Mouse (Mus musculus): ENCODE data around the gene Caskin1. TPM values are rescaled to one million over a fixed set of nuclear protein-coding genes. Genes with fewer than 3 reads are reported as not detected.

Caskin1 gene
- 32.8 and 34.3 TPM in 2 replicates for polyA plus RNA-seq (2015; fragmentation: Nextera tagmentation; extraction: Ambion mirVana)

DNA sequence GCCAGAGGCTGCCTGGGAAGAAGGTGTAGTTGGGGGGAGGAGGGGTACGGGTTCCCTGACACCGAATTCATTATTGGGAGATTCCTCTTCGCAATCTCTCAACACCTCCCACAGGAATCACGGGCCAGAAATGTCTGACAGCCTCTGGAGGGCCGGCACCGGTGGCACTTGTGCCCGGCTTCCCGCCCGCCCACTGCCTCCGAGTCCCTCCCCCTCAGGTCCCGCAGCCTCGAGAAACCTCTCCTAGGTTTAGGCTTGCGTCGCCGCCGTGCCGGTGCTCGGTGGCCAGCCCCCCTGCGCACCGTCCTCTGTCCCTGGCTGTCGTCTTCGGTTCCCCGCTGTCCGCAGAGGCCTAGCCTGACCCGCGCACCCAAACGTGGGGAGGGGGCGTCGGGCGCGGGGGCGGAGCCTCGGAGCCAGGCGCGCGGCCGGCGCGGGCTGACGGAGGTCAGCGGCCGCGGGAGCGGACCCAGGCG, at the start of gene Caskin1:
Gene Caskin1 (plus strand): TSS at position 416 of the 476 bp plus-strand sequence.
- 0 out of 2 replicates have a peak, but pooled peaks cover 4% of the 10 kb centered on the region for H3K27me3 ChIP-seq
- H3K36me3 ChIP-seq, result no peaks in the 10 kb centered on the region
- H3K4me2 ChIP-seq, result peak within 1 kb of the TSS; percentile 91
- H3K4me3 ChIP-seq, result peak within 1 kb of the TSS; percentile 87
- H3K4me1 ChIP-seq (replicated peaks), result peaks cover 49% of the 10 kb centered on the region
- peak; percentile 67 for ATAC-seq (ENCODE audit: low FRiP score)
- WGBS, result under 1% methylated on average over 45 of the region's 45 CpGs
- H3K27ac ChIP-seq, result peak within 1 kb of the TSS; percentile 99
- no peaks in the 10 kb centered on the region for H3K9me3 ChIP-seq
- peak within 1 kb of the TSS; percentile 97 for H3K9ac ChIP-seq

DNA sequence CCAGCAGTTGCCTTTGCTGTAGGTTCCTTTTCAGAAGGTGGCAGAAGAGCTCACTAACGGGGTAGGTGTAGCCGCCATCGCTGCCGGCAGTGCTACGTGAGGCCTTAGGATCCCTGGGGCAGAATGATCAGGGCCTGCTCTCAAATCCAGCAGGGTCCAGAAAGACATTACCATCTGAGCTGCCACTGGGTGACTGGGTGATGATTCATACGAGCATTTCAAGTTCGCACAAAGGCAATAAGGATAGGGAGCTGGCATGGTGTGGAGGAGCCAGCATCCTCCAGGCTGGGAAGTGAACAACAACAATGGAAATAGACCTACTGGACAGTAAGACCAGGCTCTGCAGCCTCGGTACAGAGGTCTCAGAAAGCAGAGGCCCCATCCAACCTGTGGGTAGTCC, 48.0 kb upstream of the Caskin1 start:
- no peaks in the 10 kb centered on the region for H3K4me1 ChIP-seq (replicated peaks)
- H3K9me3 ChIP-seq, result no peaks in the 10 kb centered on the region
- WGBS, result 93% methylated on average over 8 of the region's 8 CpGs
- H3K27me3 ChIP-seq, result no peaks in the 10 kb centered on the region
- no peak overlapping the region for H3K9ac ChIP-seq
- H3K4me2 ChIP-seq, result no peak overlapping the region
- no peak overlapping the region for H3K4me3 ChIP-seq
- no peak for ATAC-seq (ENCODE audit: low FRiP score)
- H3K27ac ChIP-seq, result no peak overlapping the region
- H3K36me3 ChIP-seq, result peaks cover 84% of the 10 kb centered on the region

GRCm38 (mm10) chr17:24441148-24441547, 47.3 kb upstream of the Caskin1 start:
- ATAC-seq (ENCODE audit: low FRiP score), result no peak
- no peak overlapping the region for H3K27ac ChIP-seq
- H3K9me3 ChIP-seq, result no peaks in the 10 kb centered on the region
- H3K36me3 ChIP-seq, result peaks cover 89% of the 10 kb centered on the region
- H3K4me3 ChIP-seq, result no peak overlapping the region
- H3K4me1 ChIP-seq (replicated peaks), result no peaks in the 10 kb centered on the region
- no peaks in the 10 kb centered on the region for H3K27me3 ChIP-seq
- WGBS, result 60% methylated on average over 2 of the region's 2 CpGs
- H3K9ac ChIP-seq, result no peak overlapping the region
- H3K4me2 ChIP-seq, result no peak overlapping the region

DNA sequence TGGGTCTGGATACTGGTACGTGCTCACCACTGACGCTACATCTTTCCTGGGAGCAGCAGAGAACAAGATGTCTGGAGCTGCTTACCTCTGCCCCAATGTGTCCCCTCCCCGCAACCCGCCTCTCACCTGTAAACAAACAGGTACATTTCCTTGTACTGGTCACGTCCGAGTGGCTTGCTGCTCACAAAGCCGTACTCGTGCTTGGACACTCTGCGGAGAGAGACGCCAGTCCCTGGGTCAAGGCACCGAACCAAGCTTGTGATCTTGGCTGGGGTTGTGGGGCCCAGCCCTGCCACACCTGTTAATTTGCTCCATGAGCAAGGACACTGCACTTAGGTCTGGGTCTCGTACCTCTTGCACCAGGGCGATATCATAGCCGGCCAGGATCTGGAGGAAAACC, 46.3 kb upstream of the Caskin1 start:
- Histone ChIP-seq H3K9ac (no peak overlapping the region), H3K36me3 (peaks cover 95% of the 10 kb centered on the region), H3K4me3 (no peak overlapping the region), H3K27me3 (no peaks in the 10 kb centered on the region), H3K4me2 (no peak overlapping the region), H3K9me3 (no peaks in the 10 kb centered on the region), H3K27ac (no peak overlapping the region), H3K4me1 (replicated peaks) (no peaks in the 10 kb centered on the region)
- ATAC-seq (ENCODE audit: low FRiP score), result no peak
- WGBS, result 92% methylated on average over 14 of the region's 14 CpGs

DNA sequence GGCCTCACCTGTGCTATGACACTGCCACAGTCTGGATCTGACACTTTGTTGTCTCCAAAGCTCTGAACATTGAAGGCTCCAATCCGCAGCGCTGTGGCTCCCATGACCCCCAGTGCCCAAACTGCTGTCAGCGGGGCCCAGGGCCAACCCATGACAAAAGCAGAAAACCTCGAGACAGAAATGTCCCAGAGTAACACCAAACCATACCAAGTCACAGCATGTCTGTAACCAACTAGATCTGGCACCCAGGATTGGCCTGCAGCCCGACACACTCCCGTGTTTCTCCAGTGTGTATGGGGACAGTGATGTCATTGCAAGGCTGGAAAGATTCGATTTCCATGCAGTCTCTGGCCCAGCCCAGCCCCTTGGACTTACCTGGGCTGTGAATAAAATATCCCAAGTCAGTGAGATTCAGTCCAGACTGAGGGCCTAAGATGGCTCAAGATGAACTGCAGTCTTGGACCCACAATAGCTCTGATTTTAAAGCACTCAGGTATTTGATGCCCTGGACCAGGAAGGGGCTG, 45.7 kb upstream of the Caskin1 start, which contains the start of gene Dnase1l2:
Gene Dnase1l2 (minus strand): TSS at position 474 of the 524 bp plus-strand sequence.
- H3K27me3 ChIP-seq, result no peaks in the 10 kb centered on the region
- 82% methylated on average over 7 of the region's 7 CpGs for WGBS

GRCm38 (mm10) chr17:24443409-24443808, 45.0 kb upstream of the Caskin1 start:
- H3K9ac ChIP-seq, result no peak overlapping the region
- ATAC-seq (ENCODE audit: low FRiP score), result no peak
- H3K36me3 ChIP-seq, result peaks cover 98% of the 10 kb centered on the region
- H3K27me3 ChIP-seq, result no peaks in the 10 kb centered on the region
- no peaks in the 10 kb centered on the region for H3K4me1 ChIP-seq (replicated peaks)
- no peaks in the 10 kb centered on the region for H3K9me3 ChIP-seq
- no peak overlapping the region for H3K27ac ChIP-seq
- H3K4me3 ChIP-seq, result no peak overlapping the region
- 89% methylated on average over 4 of the region's 4 CpGs for WGBS
- no peak overlapping the region for H3K4me2 ChIP-seq

More for the DNA sequence above, 45.7 kb upstream of the Caskin1 start, which contains the start of gene Dnase1l2:
- peaks cover 96% of the 10 kb centered on the region for H3K36me3 ChIP-seq
- no peak for ATAC-seq (ENCODE audit: low FRiP score)
- no peak within 1 kb of the TSS for H3K27ac ChIP-seq
- no peaks in the 10 kb centered on the region for H3K4me1 ChIP-seq (replicated peaks)
- H3K9ac ChIP-seq, result no peak within 1 kb of the TSS
- H3K4me2 ChIP-seq, result no peak within 1 kb of the TSS
- no peaks in the 10 kb centered on the region for H3K9me3 ChIP-seq
- no peak within 1 kb of the TSS for H3K4me3 ChIP-seq

DNA sequence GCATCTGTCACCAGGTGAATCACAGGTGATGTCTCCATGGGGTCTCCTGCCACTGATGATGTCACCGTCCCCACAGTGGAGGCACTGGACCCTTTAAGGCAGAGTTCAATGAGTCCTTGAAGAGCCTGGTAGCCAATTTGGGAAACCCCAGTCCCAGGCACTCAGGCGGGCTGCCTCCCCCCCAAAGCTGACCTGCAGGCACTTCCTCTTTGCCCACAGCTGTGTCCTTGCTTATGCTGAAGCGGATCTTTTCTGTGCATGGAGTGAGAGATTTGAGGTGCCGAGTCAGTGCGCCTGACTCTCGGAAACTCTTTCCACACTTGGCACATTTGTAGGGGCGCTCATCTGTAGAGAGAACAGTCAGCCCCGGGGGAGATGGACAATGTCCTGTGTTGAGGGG, 41.8 kb upstream of the Caskin1 start:
- H3K4me2 ChIP-seq, result no peak overlapping the region
- 97% methylated on average over 8 of the region's 8 CpGs for WGBS

DNA sequence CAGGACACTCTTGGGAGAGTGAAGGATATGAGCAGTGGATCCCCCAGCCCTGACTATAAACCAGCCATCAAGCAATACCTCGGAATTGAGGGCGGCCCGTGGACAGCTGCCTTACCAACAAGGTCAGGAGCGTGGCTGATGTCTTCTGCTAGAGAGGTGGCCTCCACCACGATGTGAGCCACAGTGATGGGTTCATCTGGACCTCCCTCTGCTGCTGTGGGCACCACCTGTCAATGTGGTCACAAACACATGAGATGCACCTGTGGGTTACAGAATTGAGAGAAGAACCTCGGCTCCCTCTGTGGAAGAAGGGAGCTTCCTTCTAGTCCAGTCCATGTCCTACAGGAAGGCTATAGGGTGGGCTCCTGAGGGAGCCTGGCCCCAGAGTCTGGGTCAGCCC, 38.9 kb upstream of the Caskin1 start:
- Histone ChIP-seq H3K9ac (no peak overlapping the region), H3K4me2 (no peak overlapping the region), H3K27me3 (no peaks in the 10 kb centered on the region), H3K27ac (no peak overlapping the region), H3K9me3 (no peaks in the 10 kb centered on the region), H3K4me3 (no peak overlapping the region), H3K4me1 (replicated peaks) (peaks cover 29% of the 10 kb centered on the region), H3K36me3 (peaks cover 72% of the 10 kb centered on the region)
- 95% methylated on average over 6 of the region's 6 CpGs for WGBS
- ATAC-seq (ENCODE audit: low FRiP score), result no peak

More for the DNA sequence above, 41.8 kb upstream of the Caskin1 start:
- no peak overlapping the region for H3K9ac ChIP-seq
- no peaks in the 10 kb centered on the region for H3K27me3 ChIP-seq
- ATAC-seq (ENCODE audit: low FRiP score), result no peak
- no peak overlapping the region for H3K4me3 ChIP-seq
- H3K36me3 ChIP-seq, result peaks cover 98% of the 10 kb centered on the region
- no peaks in the 10 kb centered on the region for H3K9me3 ChIP-seq
- H3K27ac ChIP-seq, result no peak overlapping the region
- no peaks in the 10 kb centered on the region; the same call in 1 of the 2 replicates for H3K4me1 ChIP-seq (replicated peaks)

GRCm38 (mm10) chr17:24451220-24451619, 37.2 kb upstream of the Caskin1 start:
- H3K4me1 ChIP-seq (replicated peaks), result peaks cover 33% of the 10 kb centered on the region
- H3K27me3 ChIP-seq, result no peaks in the 10 kb centered on the region
- no peaks in the 10 kb centered on the region for H3K9me3 ChIP-seq
- H3K4me2 ChIP-seq, result no peak overlapping the region
- H3K27ac ChIP-seq, result no peak overlapping the region
- 97% methylated on average over 6 of the region's 6 CpGs for WGBS
- no peak overlapping the region for H3K9ac ChIP-seq
- H3K36me3 ChIP-seq, result peaks cover 55% of the 10 kb centered on the region
- no peak for ATAC-seq (ENCODE audit: low FRiP score)
- H3K4me3 ChIP-seq, result no peak overlapping the region

GRCm38 (mm10) chr17:24453372-24453771, 35.0 kb upstream of the Caskin1 start:
- Histone ChIP-seq H3K27ac (no peak overlapping the region), H3K9me3 (no peaks in the 10 kb centered on the region), H3K4me1 (replicated peaks) (peaks cover 33% of the 10 kb centered on the region), H3K36me3 (peaks cover 33% of the 10 kb centered on the region), H3K4me2 (peak overlapping the region; percentile 79), H3K4me3 (no peak overlapping the region), H3K9ac (no peak overlapping the region), H3K27me3 (no peaks in the 10 kb centered on the region)
- no peak for ATAC-seq (ENCODE audit: low FRiP score)
- 91% methylated on average over 2 of the region's 2 CpGs for WGBS

DNA sequence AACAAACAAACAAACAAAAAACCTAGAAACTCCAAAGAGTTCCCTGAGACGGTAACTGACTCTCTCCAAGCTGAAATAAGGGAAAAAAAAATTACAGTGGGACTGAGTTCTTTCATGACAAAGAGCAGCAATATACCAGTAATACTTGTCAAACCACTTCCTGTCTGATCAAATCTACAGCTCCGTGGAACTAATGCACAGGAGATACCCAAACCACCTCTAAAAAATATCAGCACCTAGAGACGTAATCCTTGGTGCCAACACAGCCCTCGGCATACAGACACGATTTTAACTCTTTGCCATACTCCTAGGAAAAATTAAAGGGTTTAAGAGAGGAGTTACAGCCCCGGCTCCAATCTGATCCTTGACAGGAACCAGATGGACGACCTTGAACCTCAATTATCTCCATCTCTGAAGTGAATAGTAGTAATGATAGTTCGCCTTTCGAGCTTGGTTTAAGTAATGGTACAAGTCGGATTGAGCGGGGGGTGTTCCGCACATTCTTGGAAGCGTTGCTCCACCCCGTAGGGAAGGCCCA, 34.1 kb upstream of the Caskin1 start:
- peak overlapping the region; percentile 85 for H3K9ac ChIP-seq
- ATAC-seq (ENCODE audit: low FRiP score), result no peak

DNA sequence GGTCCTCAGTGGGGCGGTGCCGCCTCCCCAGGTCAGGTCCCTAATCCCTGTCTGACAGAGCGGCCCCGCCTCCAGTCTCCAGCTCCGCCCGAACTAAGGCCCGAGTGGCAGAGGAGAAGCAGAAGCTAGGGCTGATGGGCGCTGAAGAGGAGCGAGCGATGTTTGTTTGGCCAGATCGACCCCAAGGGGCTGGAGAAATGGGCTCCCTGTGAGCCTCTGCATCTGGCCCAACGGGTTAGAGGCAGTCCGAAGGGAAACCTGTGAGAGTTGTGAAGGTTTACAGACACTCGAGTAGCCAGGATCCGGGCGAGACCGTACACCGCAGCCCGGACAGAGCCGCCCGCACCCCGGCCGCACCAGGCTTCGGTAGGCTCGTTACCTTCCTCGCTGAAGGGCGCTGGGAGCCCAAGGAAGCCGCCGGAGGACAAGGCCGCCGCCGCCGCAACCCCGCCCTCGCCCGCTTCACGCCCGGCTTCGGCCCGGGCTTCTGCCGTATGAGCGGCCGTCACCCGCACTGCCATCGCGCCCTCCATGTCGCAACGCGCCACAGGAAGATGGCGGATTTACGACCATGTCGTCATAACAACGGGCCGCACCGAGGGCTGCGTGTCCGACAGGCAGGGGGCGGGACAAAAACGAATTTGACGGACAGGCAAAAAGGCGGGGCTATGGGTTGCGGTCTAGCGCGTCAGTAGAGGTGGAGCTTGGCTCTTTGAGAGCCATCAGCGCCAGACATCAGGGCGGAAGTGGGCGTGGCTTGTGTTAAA, 33.5 kb upstream of the Caskin1 start:
- peaks cover 33% of the 10 kb centered on the region for H3K4me1 ChIP-seq (replicated peaks)
- H3K4me3 ChIP-seq, result peak overlapping the region; percentile 75
- peak; percentile 96 for ATAC-seq (ENCODE audit: low FRiP score)
- no peaks in the 10 kb centered on the region for H3K27me3 ChIP-seq
- no peaks in the 10 kb centered on the region for H3K9me3 ChIP-seq
- peak overlapping the region; percentile 85 for H3K9ac ChIP-seq
- H3K27ac ChIP-seq, result peak overlapping the region; percentile 94
- H3K4me2 ChIP-seq, result peak overlapping the region; percentile 79
- peaks cover 18% of the 10 kb centered on the region for H3K36me3 ChIP-seq
- WGBS, result under 1% methylated on average over 66 of the region's 67 CpGs

More for the DNA sequence above, 34.1 kb upstream of the Caskin1 start:
- peak overlapping the region; percentile 79 for H3K4me2 ChIP-seq
- H3K27me3 ChIP-seq, result no peaks in the 10 kb centered on the region
- H3K9me3 ChIP-seq, result no peaks in the 10 kb centered on the region
- WGBS, result 9% methylated on average over 14 of the region's 14 CpGs
- H3K4me3 ChIP-seq, result peak overlapping the region; percentile 75
- peaks cover 24% of the 10 kb centered on the region for H3K36me3 ChIP-seq
- H3K27ac ChIP-seq, result peak overlapping the region; percentile 94
- H3K4me1 ChIP-seq (replicated peaks), result peaks cover 33% of the 10 kb centered on the region

Measured in hindbrain, embryonic 13.5 days (tissue).